8 mouse cellular contexts compared by ENCODE assay signal in the genomic region with DNA sequence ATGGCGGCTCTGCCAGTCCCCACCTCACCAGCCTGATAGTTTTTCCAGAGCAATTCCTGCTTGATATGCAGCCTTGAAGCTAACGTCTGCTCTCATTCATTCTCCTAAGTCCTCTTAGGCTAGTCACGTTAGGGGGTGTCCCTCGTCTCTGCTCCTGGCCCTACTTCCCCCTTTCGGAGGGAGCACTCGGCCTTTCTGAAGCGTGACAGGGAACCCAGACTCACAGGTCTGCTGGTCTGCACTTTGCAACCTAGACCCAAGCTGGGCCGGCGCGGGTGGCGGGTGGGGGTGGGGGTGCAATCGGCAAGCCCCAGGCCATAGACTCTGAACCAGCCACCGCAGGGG. TPM values are rescaled to one million over a fixed set of nuclear protein-coding genes. Genes with fewer than 3 reads are reported as not detected.
A peak's percentile ranks its signal among the peaks of the same experiment; 100 is the strongest.
DNase-seq lines count a peak whose midpoint lies in the region; ATAC-seq lines count a peak whose summit lies in the region.

No protein-coding gene starts in this region.

- peak overlapping the region; percentile 62 for H3K9ac ChIP-seq in forebrain, embryonic 11.5 days (ENCODE audit: low read length)
- H3K9ac ChIP-seq in intestine, embryonic 16.5 days (ENCODE audit: low read depth, low read length), result peak overlapping the region; percentile 76

- H3K4me3 ChIP-seq in forebrain, embryonic 11.5 days (ENCODE audit: low read depth, low read length), result peak overlapping the region; percentile 49
- H3K4me3 ChIP-seq in intestine, embryonic 16.5 days (ENCODE audit: low read length), result peak overlapping the region; percentile 69

- 1% methylated on average over 13 of the region's 13 CpGs for WGBS in forebrain, embryonic 11.5 days
- WGBS in intestine, embryonic 16.5 days, result 4% methylated on average over 13 of the region's 13 CpGs

- ATAC-seq in CD4-positive, CD25-positive, alpha-beta regulatory T cell, adult 4 months, result peak; percentile 16
- ATAC-seq in forebrain, embryonic 11.5 days (replicated peaks; ENCODE audit: low FRiP score), result no peak
- peak; percentile 36; the same call in 1 of the 2 replicates for ATAC-seq in intestine, embryonic 16.5 days
- peak; percentile 42 for ATAC-seq in megakaryocyte-erythroid progenitor cell, adult 5-6 weeks (replicated peaks; ENCODE audit: low FRiP score, low TSS enrichment, poor library complexity, severe bottlenecking)

- no peak overlapping the region for H3K27ac ChIP-seq in forebrain, embryonic 11.5 days (ENCODE audit: low read depth, low read length)
- H3K27ac ChIP-seq in intestine, embryonic 16.5 days (ENCODE audit: low read length), result peak overlapping the region; percentile 79

- DNase-seq in embryo, embryonic 10 days (ENCODE audit: low spot score), result peak; percentile 37
- DNase-seq in embryo, embryonic 11 days, result no peak
- DNase-seq in forebrain, embryonic 11.5 days (ENCODE audit: low spot score), result no peak
- DNase-seq in thymus, postnatal 0 days (ENCODE audit: low spot score), result peak; percentile 43
- no peak for DNase-seq in gastrocnemius, adult 18-20 months (ENCODE audit: low spot score)

- peak overlapping the region; percentile 90 for H3K4me2 ChIP-seq in forebrain, embryonic 11.5 days (ENCODE audit: low read depth, low read length, severe bottlenecking)
- peak overlapping the region; percentile 91 for H3K4me2 ChIP-seq in intestine, embryonic 16.5 days (ENCODE audit: low read depth, low read length)

- peaks cover 18% of the 10 kb centered on the region for H3K4me1 ChIP-seq in forebrain, embryonic 11.5 days (replicated peaks; ENCODE audit: control insufficient read depth, insufficient read depth, low read length)
- peaks cover 18% of the 10 kb centered on the region for H3K4me1 ChIP-seq in intestine, embryonic 16.5 days (ENCODE audit: control insufficient read depth, insufficient read depth, low read length)

- H3K36me3 ChIP-seq in forebrain, embryonic 11.5 days (ENCODE audit: control insufficient read depth, insufficient read depth, low read length), result no peaks in the 10 kb centered on the region
- H3K36me3 ChIP-seq in intestine, embryonic 16.5 days (ENCODE audit: control insufficient read depth, insufficient read depth, low read length), result no peaks in the 10 kb centered on the region

- H3K9me3 ChIP-seq in forebrain, embryonic 11.5 days (ENCODE audit: control insufficient read depth, low read length), result no peaks in the 10 kb centered on the region
- no peaks in the 10 kb centered on the region for H3K9me3 ChIP-seq in intestine, embryonic 16.5 days (ENCODE audit: control insufficient read depth, low read length)

- H3K27me3 ChIP-seq in forebrain, embryonic 11.5 days (ENCODE audit: control insufficient read depth, insufficient read depth, low read length), result peaks cover 59% of the 10 kb centered on the region
- H3K27me3 ChIP-seq in intestine, embryonic 16.5 days (replicated peaks; ENCODE audit: control insufficient read depth, insufficient read depth, low read length), result peaks cover 20% of the 10 kb centered on the region; the same call in 1 of the 2 replicates

RNA-seq across cellular contexts. Expression of a gene that starts 2.6 kb away (rescaled TPM):
- polyA plus RNA-seq in CD4-positive, CD25-positive, alpha-beta regulatory T cell, adult 4 months (2017; shearing (Covaris generic)), result 100 to 1,000 TPM; 105 to 118 TPM
- polyA plus RNA-seq in forebrain, embryonic 11.5 days (2014; fragmentation: Nextera tagmentation; extraction: Ambion mirVana), result 14.3 and 14.7 TPM in 2 replicates
- 10.1 and 10.3 TPM in 2 replicates for polyA plus RNA-seq in intestine, embryonic 16.5 days (2015; fragmentation: Nextera tagmentation; extraction: Ambion mirVana)
- 8.9 and 18.6 TPM in 2 replicates for total RNA-seq in megakaryocyte-erythroid progenitor cell, adult 5-6 weeks (2014; fragmentation: Nextera tagmentation)
- 17.7 and 38.1 TPM in 2 replicates for total RNA-seq in megakaryocyte-erythroid progenitor cell, adult 5-6 weeks (2017)
- 50.6 and 53.5 TPM in 2 replicates for polyA plus RNA-seq in thymus, postnatal 0 days (2015; fragmentation: Nextera tagmentation; extraction: Ambion mirVana)
- total RNA-seq in gastrocnemius, adult 18-20 months (2021), result 1 to 10 TPM; 5.3 to 7.2 TPM

Comparison
In these comparisons a context has a peak if more than half of its experiments do, and no peak if none do; other contexts are left out.
1. DNase-seq: peak in embryo, embryonic 10 days (single experiment) and thymus, postnatal 0 days (single experiment); none in embryo, embryonic 11 days (single experiment), forebrain, embryonic 11.5 days (single experiment) and gastrocnemius, adult 18-20 months (single experiment).